Mouse (Mus musculus): ENCODE results near the gene Zfr. TPM values are rescaled to one million over a fixed set of nuclear protein-coding genes. Genes with fewer than 3 reads are reported as not detected.

Gene Zfr
- total RNA-seq (2022) = 10 to 100 TPM; 59.0 to 80.1 (median 65.6) TPM

DNA sequence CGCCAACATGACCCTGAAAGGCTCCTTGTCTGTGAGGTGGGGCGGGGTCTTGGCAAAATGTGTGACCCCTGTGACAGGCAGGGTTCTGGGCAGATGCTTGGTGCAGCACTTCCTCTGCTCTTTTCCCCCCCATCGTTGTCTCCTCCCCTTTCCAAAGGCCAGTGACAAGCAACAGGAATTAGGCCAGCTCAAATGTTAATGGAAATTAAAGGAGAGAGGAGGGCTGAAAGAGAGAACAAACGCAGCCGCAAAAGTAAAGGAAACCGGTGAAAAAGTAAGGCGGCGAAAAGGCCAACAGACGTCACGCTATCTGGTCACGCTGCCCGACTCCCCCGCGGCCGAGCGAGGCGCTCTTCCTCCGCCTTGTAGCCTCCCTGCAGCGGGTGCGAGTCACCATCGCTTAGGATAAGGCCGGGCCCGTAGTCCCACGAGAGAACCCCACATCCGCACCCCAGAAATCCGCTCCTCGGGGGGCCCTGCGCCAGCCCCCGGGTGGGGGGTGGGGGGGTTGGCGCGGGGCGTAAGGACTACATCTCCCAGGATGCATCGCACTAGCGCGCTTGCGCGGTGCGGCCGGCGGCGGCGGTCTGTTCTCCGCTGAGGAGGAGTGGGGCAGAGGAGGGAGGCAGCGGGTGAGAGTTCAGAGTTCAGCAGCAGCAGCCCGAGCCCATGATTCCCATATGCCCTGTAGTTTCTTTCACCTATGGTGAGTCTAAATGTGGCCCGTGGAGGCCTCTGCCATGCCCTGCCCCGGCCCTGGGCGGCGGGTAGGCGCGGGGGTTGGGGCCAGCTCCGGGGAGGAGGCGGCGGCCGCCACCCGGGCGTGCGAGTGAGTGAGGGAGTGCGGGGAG is at the start of gene Zfr:
TSS of gene Zfr (plus strand) at position 590 of the 851 bp plus-strand sequence.
- DNase-seq (ENCODE audit: low spot score in 2 of 2) = peak; percentile 89 to 91

DNA sequence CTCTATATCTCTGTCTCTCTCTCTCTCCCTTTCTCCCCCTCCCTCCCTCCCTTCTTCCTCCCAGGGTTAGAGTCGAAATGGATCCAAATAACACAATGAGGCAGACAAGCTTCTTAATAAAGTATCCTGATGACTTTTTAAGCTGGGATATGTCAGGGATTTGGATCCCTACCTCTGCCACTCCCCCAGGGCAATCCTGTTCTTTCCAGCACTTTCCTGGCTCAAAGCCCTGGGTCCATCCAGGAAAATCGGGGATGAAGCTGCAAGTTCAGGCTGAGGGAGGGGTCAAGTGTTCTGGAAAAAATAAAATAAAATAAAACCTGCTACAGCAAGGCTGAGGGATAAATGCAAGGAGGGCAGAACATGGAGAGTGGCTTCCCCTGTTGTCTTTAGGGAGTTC is 49.7 kb upstream of the Zfr start:
- DNase-seq (ENCODE audit: low spot score in 2 of 2) = no peak

DNA sequence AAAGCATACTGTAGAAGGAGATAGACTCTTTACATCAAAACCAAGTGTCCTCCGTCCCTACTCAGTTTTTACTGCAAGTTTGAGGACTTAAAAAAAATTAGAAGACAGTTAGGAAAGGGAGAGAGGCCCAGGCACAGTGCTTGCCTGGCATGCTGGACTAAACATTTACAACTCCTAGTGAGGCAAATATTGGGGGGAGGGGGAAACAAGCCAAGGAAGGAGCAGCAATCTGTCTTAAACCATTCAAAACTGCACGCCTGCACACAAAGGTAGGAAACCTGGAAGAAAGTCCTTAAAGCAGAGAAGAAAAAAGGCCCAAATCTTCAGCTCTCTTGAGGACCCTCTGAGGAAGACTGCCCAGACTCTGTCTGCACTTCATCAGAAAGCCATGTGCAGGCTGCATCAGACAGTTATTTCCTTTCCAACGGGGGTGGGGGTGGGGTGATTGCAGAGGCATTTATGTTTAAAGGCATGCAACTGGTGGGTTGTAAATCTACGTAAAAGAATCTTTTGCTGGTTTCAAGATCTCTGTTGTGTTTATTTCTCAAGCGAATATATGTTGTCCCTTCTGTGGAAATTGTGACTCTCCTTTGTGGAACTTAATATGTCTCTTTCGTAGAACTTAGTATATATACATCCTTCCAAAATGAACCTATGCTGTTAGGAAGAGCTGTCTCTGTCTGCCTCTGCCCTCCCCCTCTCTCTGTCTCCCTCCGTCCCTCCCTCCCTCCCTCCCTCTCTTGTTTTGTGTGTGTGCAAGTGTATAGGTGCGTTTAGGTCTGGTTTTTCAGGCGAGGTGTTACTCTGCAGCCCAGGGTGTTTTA is 49.0 kb upstream of the Zfr start:
- no peak for DNase-seq (ENCODE audit: low spot score in 2 of 2)

- DNase-seq (ENCODE audit: low spot score in 2 of 2) = no peak
Measured at GRCm38 (mm10) chr15:12072709-12073336, 44.8 kb upstream of the Zfr start.

- no peak for DNase-seq (ENCODE audit: low spot score in 2 of 2)
Measured at GRCm38 (mm10) chr15:12074426-12074825, 43.2 kb upstream of the Zfr start.

DNA sequence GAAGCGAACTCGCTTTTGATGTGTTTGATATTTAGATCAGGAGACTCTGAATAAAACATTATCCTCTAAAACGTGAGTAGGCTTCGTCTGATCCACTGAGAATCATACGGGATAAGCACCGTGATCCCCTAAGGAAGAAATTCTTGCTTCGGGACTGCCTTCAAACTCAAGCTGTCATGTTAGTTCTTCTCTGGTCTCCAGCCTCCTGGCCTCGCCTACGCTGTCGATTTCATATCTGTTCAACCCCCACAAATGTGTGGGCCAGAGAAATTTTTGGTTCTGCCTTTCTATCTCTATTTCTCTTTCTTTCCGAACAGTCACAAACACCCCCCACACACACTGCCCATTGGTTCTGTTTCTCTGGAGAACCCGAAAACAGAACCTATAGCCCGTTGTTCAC is 35.3 kb upstream of the Zfr start:
- DNase-seq (ENCODE audit: low spot score in 2 of 2) = no peak

DNA sequence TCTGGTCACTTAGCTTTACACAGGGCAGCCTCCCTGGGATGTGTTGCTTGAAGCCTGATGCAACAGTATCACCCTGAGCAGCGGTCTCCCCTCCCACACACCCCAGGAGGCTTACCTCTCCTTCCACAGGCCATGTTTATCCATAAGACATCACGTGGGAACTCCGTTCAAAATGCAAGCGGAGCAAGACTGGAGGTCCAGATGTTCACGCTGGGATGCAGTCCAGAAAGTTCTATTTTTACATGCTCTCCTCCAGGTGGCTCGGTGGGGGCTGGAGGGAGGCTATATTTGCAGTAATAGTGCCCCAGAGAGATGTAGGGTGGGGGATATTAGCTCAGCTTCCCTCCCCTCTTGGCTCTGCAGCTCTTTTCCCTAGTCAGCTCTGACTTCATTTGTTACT is 33.5 kb upstream of the Zfr start:
- peak; percentile 28 to 58 for DNase-seq (ENCODE audit: low spot score in 2 of 2)

DNA sequence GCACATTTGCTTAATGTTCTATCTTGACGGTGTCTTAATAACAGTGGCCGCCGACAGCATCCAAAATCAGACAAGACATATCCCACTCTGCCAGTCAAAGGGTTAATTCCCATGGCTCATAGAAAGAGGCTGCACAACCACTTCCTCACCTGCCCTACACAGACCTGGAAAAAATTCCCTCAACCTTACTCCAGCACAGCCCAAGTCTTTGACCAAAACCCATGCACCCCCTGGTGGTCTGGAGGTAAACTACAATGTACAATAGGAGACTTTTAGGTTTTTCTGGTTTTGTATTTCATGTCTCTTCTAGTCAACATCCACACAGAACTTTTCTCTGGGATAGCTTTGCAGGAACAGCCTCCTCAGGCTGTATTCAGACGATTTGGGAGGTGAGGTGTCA is 32.8 kb upstream of the Zfr start:
- DNase-seq (ENCODE audit: low spot score in 2 of 2) = peak in 1 of 2 experiments; percentile 12

DNA sequence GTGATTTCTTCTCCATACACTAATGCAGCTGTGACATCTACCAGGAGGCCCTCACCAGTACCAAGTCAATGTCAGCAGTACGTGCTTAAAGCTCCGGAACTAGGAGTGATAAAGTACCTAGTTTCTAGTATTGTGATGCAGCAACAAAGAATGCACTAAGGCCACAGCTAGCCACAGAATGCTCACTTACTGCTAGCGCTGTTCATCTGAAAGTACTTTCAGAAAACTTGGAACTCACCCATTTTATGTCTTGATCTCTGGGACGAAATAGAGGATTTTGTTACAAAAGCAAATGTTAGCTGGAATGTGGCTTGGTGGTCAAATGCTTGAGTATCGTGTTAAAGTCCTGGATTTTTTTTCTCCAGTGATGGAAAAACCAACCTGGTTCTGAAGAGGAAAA is 30.0 kb upstream of the Zfr start:
- no peak for DNase-seq (ENCODE audit: low spot score in 2 of 2)

DNA sequence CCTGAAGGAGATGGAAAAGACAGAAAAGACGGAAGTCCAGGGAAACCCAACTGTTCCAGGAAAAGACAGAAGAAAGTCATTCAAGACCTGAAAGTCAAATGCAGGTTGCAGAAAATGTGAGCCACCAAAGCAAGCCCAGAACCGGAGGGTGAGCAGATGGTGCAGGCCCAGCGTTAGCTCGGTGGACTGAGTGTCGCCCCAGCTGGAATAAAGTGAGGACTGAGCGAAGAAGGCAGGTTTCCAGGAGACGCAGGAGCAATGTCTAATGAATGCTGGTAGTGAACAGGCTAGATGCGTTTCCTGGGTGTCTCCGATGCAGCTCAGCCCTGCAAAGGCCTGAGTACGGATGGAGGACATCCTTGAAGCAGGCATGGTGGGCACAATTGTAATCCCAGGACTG is 29.5 kb upstream of the Zfr start:
- DNase-seq (ENCODE audit: low spot score in 2 of 2) = no peak

GRCm38 (mm10) chr15:12090087-12090486 is 27.5 kb upstream of the Zfr start:
- DNase-seq (ENCODE audit: low spot score in 2 of 2) = no peak

DNA sequence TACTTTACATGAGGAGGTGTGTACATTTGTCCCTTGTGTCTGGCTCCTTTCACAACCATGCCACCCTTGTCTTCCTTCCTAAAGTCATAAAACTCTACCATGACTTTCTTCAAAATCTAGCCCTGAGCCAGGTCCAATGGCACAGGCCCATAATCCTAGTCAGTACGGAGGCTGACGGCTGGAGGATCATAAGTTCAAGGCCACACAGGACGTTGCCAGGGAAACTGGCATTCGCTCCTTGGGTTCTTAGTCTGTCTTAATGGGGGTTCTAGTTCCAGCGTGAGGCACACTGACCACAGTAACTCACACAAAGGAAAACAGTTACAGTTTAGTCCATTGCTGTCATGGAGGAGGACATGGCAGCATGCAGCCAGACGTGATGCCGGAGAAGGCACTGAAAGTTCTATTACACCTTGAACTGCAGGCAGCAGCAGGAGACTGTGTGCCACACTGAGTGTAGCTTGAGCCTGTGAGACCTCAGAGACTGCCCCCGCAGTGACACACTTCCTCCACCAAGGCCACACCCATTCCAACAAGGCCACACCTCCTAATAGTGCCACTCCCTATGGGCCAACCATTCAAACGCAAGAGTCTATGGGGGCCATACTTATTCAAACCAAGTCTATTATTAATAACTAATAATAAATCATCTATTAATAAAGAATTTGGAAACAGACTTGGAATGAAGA is 26.5 kb upstream of the Zfr start:
- no peak for DNase-seq (ENCODE audit: low spot score in 2 of 2)

GRCm38 (mm10) chr15:12091781-12092458 is 25.7 kb upstream of the Zfr start:
- peak in 1 of 2 experiments; percentile 19 for DNase-seq (ENCODE audit: low spot score in 2 of 2)

DNA sequence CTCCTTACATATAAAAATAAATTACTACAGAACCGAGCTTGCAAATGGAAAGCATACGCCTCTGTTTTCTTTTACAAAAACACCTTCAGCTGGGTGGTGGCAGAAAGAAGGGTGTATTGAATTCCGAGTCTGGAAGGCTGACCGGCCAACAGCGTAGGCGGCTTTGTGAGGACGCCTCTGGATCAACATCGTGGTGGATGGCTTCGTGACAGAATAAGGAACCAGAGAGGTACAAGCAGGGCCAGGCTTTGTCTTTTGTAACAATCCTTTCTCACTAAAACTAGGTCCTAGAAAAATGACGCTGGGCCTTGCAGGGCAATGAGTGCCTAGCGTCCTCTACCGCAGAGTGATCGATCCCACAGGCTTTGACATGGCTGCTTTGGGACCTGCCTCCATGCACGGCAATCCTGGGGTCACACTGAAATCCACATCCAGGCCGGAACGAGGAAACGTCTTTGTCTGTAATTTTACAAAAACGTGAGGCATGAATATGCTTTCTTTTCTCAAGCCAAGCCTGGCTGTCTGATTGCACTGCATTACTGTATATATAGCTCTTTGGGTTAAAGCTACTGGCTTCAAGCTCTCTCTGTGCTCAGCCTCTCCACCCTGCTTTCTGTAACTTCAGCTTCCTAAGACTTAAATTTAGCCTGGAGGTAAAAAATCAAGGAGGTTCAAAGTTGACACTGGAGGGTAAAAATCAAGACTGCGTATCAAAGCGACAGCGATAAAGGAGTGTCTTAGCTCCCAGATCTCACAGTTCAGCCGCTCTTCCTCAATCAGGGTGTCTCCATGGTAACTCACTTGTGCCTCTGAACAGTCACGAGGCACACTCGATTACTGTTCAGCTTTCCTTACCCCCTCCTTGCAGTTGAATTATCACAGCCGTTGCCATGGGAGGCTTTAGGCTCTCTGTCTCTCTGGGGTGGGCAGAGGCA is 24.3 kb upstream of the Zfr start:
- no peak for DNase-seq (ENCODE audit: low spot score in 2 of 2)

GRCm38 (mm10) chr15:12093961-12094566 is 23.6 kb upstream of the Zfr start:
- no peak for DNase-seq (ENCODE audit: low spot score in 2 of 2)

DNA sequence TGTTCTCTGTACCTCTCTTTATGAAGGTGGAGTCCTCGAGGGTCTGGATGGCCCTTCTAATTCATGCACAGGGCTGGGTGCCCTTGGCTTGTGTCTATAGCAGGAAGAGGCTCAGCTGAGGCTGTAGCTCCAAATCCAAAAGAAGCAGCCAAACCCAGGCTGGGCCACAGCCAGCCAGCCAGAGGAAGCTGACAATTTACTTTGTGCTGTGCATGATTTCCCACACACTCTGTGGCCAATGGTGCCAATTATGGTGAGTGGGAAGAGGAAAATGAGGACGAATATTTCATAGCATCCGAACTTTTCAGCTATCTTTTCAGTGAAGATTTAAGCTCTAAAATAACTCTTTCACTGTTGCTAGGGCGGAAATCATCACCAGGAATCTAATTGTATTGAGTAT is 21.2 kb upstream of the Zfr start:
- no peak for DNase-seq (ENCODE audit: low spot score in 2 of 2)

- DNase-seq (ENCODE audit: low spot score in 2 of 2) = no peak
Measured at GRCm38 (mm10) chr15:12097344-12097743, 20.3 kb upstream of the Zfr start.

DNA sequence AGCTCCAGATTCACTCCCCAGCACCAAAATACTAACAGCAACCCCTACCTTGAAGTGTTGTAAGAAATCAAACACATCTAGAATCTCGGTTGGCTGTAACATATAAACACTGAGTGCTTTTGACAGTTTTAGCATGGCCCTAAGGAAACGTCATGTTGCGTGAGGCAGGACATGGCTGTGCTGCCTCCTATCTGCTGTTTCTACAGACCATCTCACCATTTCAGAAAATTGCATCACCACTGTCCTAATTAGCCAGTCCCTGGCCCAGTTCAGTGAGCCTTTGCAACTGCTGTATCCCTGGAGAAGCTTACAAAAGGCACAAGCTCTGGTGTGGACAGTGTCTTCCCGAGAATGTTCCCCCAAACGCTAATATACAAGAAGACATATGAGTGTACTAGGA is 16.7 kb upstream of the Zfr start:
- DNase-seq (ENCODE audit: low spot score in 2 of 2) = no peak

DNA sequence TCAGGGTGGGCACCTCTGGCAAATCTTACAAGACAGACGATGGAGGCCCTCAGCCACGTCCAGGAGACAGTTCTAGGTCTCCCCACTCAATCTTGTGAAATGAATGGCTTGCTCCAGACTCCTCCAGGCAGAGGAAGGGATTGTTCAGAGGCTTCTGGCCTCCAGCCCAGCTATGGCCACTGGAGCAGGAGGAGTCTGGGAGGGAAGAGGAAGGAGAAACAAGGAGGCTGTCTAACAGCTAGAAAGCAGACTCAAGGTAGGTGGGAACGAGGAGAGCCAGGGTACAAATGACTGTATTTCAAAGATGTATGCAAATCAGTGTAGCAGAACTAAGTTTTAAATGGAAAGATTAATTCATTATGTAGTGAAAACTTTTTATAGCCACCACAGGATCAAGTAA is 13.9 kb upstream of the Zfr start:
- DNase-seq (ENCODE audit: low spot score in 2 of 2) = no peak
